Mouse (Mus musculus) forebrain, embryonic 12.5 days (tissue): ENCODE data around the gene Gpr63. TPM values are rescaled to one million over a fixed set of nuclear protein-coding genes. Genes with fewer than 3 reads are reported as not detected.
"Not testable (repeated sequence)": the region's sequence is repeated elsewhere in the genome, so short reads cannot be mapped to it uniquely, and the experiment has no call there.

Experiments used
- ATAC-seq: fragments of 200-750 bp; cut with Nextera tagmentation; 2 replicates; pipeline ENCODE4 v1.8.0; 2017; ENCODE audit warnings: moderate TSS enrichment; ENCODE audit not compliant: low FRiP score
- H3K27ac ChIP-seq: fragments of 300-500 bp; sonication (generic); 2 replicates; pipeline ENCODE4 v1.5.1; 2016; ENCODE audit warnings: mild to moderate bottlenecking
- H3K27me3 ChIP-seq: fragments of 300-500 bp; sonication (generic); 2 replicates; pipeline ENCODE4 v1.6.1; 2016; ENCODE audit warnings: mild to moderate bottlenecking
- H3K36me3 ChIP-seq: fragments of 300-500 bp; sonication (generic); replicated peaks from 2 replicates; pipeline ENCODE4 v1.6.1; 2016; ENCODE audit warnings: mild to moderate bottlenecking
- H3K4me1 ChIP-seq: fragments of 300-500 bp; sonication (generic); 2 replicates; pipeline ENCODE4 v1.6.1; 2016
- H3K4me2 ChIP-seq: fragments of 300-500 bp; sonication (generic); 2 replicates; pipeline ENCODE4 v1.6.1; 2016; ENCODE audit warnings: mild to moderate bottlenecking, moderate library complexity
- H3K4me3 ChIP-seq: fragments of 300-500 bp; sonication (generic); replicated peaks from 2 replicates; pipeline ENCODE4 v1.5.1; 2016; ENCODE audit warnings: mild to moderate bottlenecking
- H3K9ac ChIP-seq: fragments of 300-500 bp; sonication (generic); 2 replicates; pipeline ENCODE4 v1.6.1; 2016; ENCODE audit warnings: mild to moderate bottlenecking
- H3K9me3 ChIP-seq: fragments of 300-500 bp; sonication (generic); 2 replicates; pipeline ENCODE4 v1.6.1; 2016
- WGBS: fragments of 180-500 bp; shearing (Covaris S2); methylation state at CpG from one replicate; pipeline ENCODE4 v1.1.7; 2016; 5-methylcytosine and 5-hydroxymethylcytosine counted together
- polyA plus RNA-seq: library from polyadenylated mRNA; unstranded; fragments of >200 nt; fragmentation: Nextera tagmentation; extraction: Ambion mirVana; gene quantifications from 2 replicates; pipeline ENCODE4 v1.2.1, GENCODE M21; 2016

Gene Gpr63
- polyA plus RNA-seq, 1 experiment from 2014 or later: 2.6 TPM

- no peaks in the 10 kb centered on the region for H3K27me3 ChIP-seq
- H3K4me1 ChIP-seq: no peaks in the 10 kb centered on the region
- no peak for ATAC-seq
- H3K27ac ChIP-seq: no peak overlapping the region
- no peak overlapping the region for H3K4me2 ChIP-seq
- H3K9me3 ChIP-seq: no peaks in the 10 kb centered on the region
- no peak overlapping the region for H3K9ac ChIP-seq
- H3K36me3 ChIP-seq: peaks cover 17% of the 10 kb centered on the region
- 65% methylated on average over 5 of the region's 5 CpGs for WGBS
- no peak overlapping the region for H3K4me3 ChIP-seq
Observed at GRCm38 (mm10) chr4:25011780-25012179, 45.6 kb downstream of the Gpr63 start.

GRCm38 (mm10) chr4:25012726-25013125 lies 46.5 kb downstream of the Gpr63 start:
- ATAC-seq: no peak
- no peak overlapping the region for H3K4me3 ChIP-seq
- no peaks in the 10 kb centered on the region for H3K9me3 ChIP-seq
- no peak overlapping the region for H3K4me2 ChIP-seq
- H3K27me3 ChIP-seq: no peaks in the 10 kb centered on the region
- no peak overlapping the region for H3K9ac ChIP-seq
- H3K4me1 ChIP-seq: no peaks in the 10 kb centered on the region
- peaks cover 9% of the 10 kb centered on the region for H3K36me3 ChIP-seq
- H3K27ac ChIP-seq: no peak overlapping the region
- WGBS: 94% methylated on average over 3 of the region's 3 CpGs

GRCm38 (mm10) chr4:25015017-25015655 lies 48.9 kb downstream of the Gpr63 start:
- H3K4me1 ChIP-seq: no peaks in the 10 kb centered on the region
- no peak overlapping the region for H3K4me3 ChIP-seq
- no peaks in the 10 kb centered on the region for H3K27me3 ChIP-seq
- no peaks in the 10 kb centered on the region for H3K36me3 ChIP-seq
- ATAC-seq: no peak
- H3K9ac ChIP-seq: no peak overlapping the region
- no peak overlapping the region for H3K27ac ChIP-seq
- no peak overlapping the region for H3K4me2 ChIP-seq
- no peaks in the 10 kb centered on the region for H3K9me3 ChIP-seq
- WGBS: 80% methylated on average over 2 of the region's 2 CpGs

- no peak overlapping the region for H3K27ac ChIP-seq
- no peaks in the 10 kb centered on the region for H3K27me3 ChIP-seq
- no peaks in the 10 kb centered on the region; the same call in 1 of the 2 replicates for H3K4me1 ChIP-seq
- H3K4me2 ChIP-seq: no peak overlapping the region
- no peak overlapping the region for H3K9ac ChIP-seq
- H3K9me3 ChIP-seq: no peaks in the 10 kb centered on the region
- H3K4me3 ChIP-seq: no peak overlapping the region
- H3K36me3 ChIP-seq: no peaks in the 10 kb centered on the region
- ATAC-seq: no peak
- WGBS: 77% methylated on average over 2 of the region's 2 CpGs
Observed at GRCm38 (mm10) chr4:25028252-25028651, 62.0 kb downstream of the Gpr63 start.

GRCm38 (mm10) chr4:25028752-25029151 lies 62.5 kb downstream of the Gpr63 start:
- H3K4me2 ChIP-seq: no peak overlapping the region
- no peaks in the 10 kb centered on the region for H3K27me3 ChIP-seq
- H3K9me3 ChIP-seq: no peaks in the 10 kb centered on the region
- H3K4me3 ChIP-seq: no peak overlapping the region
- 50% methylated on average over 1 of the region's 1 CpGs for WGBS
- no peaks in the 10 kb centered on the region for H3K36me3 ChIP-seq
- H3K4me1 ChIP-seq: no peaks in the 10 kb centered on the region; the same call in 1 of the 2 replicates
- H3K27ac ChIP-seq: no peak overlapping the region
- no peak overlapping the region for H3K9ac ChIP-seq
- ATAC-seq: peak; percentile 20; the same call in 1 of the 2 replicates

- no peak overlapping the region for H3K9ac ChIP-seq
- WGBS: 85% methylated on average over 4 of the region's 4 CpGs
- no peak overlapping the region for H3K27ac ChIP-seq
- H3K9me3 ChIP-seq: no peaks in the 10 kb centered on the region
- no peak for ATAC-seq
- no peak overlapping the region for H3K4me3 ChIP-seq
- no peaks in the 10 kb centered on the region for H3K36me3 ChIP-seq
- no peaks in the 10 kb centered on the region for H3K27me3 ChIP-seq
- H3K4me1 ChIP-seq: no peaks in the 10 kb centered on the region; the same call in 1 of the 2 replicates
- no peak overlapping the region for H3K4me2 ChIP-seq
Observed at GRCm38 (mm10) chr4:25029875-25030274, 63.7 kb downstream of the Gpr63 start.

- H3K4me1 ChIP-seq: no peaks in the 10 kb centered on the region
- H3K4me3 ChIP-seq: no peak overlapping the region
- no peak overlapping the region for H3K4me2 ChIP-seq
- H3K27ac ChIP-seq: no peak overlapping the region
- ATAC-seq: no peak
- H3K36me3 ChIP-seq: no peaks in the 10 kb centered on the region
- no peak overlapping the region for H3K9ac ChIP-seq
- 29% methylated on average over 6 of the region's 6 CpGs for WGBS
- no peaks in the 10 kb centered on the region for H3K27me3 ChIP-seq
- no peaks in the 10 kb centered on the region for H3K9me3 ChIP-seq
Observed at GRCm38 (mm10) chr4:25035158-25035791, 69.1 kb downstream of the Gpr63 start.

GRCm38 (mm10) chr4:25035806-25036205 lies 69.6 kb downstream of the Gpr63 start:
- no peak overlapping the region for H3K4me2 ChIP-seq
- no peaks in the 10 kb centered on the region for H3K36me3 ChIP-seq
- H3K27ac ChIP-seq: no peak overlapping the region
- 68% methylated on average over 2 of the region's 2 CpGs for WGBS
- no peaks in the 10 kb centered on the region for H3K9me3 ChIP-seq
- ATAC-seq: no peak
- no peak overlapping the region for H3K4me3 ChIP-seq
- H3K27me3 ChIP-seq: no peaks in the 10 kb centered on the region
- no peak overlapping the region for H3K9ac ChIP-seq
- H3K4me1 ChIP-seq: no peaks in the 10 kb centered on the region

GRCm38 (mm10) chr4:25037260-25037659 lies 71.1 kb downstream of the Gpr63 start:
- Histone ChIP-seq H3K9ac (no peak overlapping the region), H3K9me3 (0 out of 2 replicates have a peak, but pooled peaks cover 4% of the 10 kb centered on the region), H3K4me1 (no peaks in the 10 kb centered on the region), H3K36me3 (no peaks in the 10 kb centered on the region), H3K4me2 (no peak overlapping the region), H3K27ac (no peak overlapping the region), H3K4me3 (no peak overlapping the region), H3K27me3 (no peaks in the 10 kb centered on the region)
- WGBS: 75% methylated on average over 2 of the region's 2 CpGs
- no peak for ATAC-seq

GRCm38 (mm10) chr4:25055541-25055940 lies 89.3 kb downstream of the Gpr63 start:
- H3K9ac ChIP-seq, H3K36me3 ChIP-seq, ATAC-seq, H3K4me1 ChIP-seq, H3K4me2 ChIP-seq, H3K27ac ChIP-seq, H3K4me3 ChIP-seq, H3K27me3 ChIP-seq, H3K9me3 ChIP-seq: not testable (repeated sequence)
- WGBS: 57% methylated on average over 1 of the region's 1 CpGs

Other genes starting within 250 kb of the Gpr63 start
- 10.5 and 11.6 TPM in 2 replicates for gene Klhl32, start 115.3 kb upstream of the Gpr63 start, polyA plus RNA-seq
- 59.8 and 65.6 TPM in 2 replicates for gene Ndufaf4, start 68.3 kb upstream of the Gpr63 start, polyA plus RNA-seq